Mouse (Mus musculus): ENCODE data around the gene Abhd17a.
A peak's percentile ranks its signal among the peaks of the same experiment; 100 is the strongest.

Gene Abhd17a

GRCm38 (mm10) chr10:80589879-80590854 lies at the start of gene Abhd17a:
Abhd17a (minus strand) TSS chr10:80590341.
- DNase-seq (ENCODE audit: low read depth, low spot score), result peak; percentile 98

DNA sequence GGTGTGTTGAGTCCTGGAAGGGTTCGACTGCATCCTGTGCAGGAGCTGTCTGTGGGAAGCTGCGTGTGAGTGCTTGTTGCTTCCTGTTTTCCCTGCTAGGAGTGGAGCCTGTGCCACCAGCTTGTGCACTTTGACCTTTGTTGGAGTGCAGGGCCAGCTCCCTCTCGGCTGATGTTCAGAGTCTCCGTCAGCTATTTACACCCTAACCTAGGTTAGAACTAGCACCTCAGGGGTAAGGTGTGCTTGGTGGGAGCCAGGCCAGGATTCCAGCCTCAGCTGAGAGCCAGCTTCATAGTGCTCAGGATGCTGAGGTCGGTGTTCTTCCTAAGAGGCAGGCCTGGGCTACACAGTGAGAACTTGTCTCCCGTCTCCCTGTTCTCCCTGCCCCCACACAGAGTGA lies 45.2 kb upstream of the Abhd17a start:
- no peak for DNase-seq (ENCODE audit: low read depth, low spot score)

GRCm38 (mm10) chr10:80628925-80629324 lies 38.8 kb upstream of the Abhd17a start:
- DNase-seq (ENCODE audit: low read depth, low spot score), result no peak

DNA sequence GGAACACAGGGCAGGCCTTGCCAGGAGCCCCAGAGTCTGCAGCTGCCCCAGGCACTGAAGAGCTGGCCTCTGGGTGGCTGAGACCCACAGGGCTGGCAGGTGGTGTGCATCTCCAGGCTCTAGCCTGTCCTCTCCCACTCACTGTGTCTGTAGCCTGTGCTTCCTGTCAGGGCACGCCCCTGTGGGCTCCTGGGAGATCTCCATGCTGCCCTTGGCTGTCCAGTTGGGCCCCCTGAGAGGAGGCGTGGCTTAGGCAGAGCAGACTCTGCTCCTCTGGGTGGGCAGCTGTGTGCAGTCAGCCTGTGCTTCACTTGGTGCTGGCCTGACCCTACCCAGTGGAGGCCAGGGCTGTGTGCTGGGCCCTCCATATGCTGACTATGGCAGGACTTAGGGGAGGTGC lies 37.5 kb upstream of the Abhd17a start:
- DNase-seq (ENCODE audit: low read depth, low spot score), result no peak

DNA sequence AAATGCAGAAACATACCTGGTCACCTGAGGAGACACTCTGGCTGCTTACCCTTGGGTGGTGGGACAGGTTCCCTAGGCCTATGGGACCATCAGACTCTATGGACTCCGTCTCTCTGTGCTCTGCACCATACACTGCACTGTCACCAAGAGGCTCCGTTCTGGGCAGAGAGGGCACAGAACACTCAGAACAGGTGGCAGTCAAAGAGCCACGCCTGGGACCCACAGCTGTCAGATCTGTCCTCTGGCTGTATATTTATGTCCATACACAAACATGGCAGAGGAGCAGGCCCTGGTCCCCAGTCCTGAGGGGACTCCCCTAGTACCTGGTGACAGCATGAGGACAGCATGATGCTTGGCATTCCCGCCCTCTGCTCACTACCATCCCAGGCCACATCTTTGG lies 35.6 kb upstream of the Abhd17a start:
- no peak for DNase-seq (ENCODE audit: low read depth, low spot score)

DNA sequence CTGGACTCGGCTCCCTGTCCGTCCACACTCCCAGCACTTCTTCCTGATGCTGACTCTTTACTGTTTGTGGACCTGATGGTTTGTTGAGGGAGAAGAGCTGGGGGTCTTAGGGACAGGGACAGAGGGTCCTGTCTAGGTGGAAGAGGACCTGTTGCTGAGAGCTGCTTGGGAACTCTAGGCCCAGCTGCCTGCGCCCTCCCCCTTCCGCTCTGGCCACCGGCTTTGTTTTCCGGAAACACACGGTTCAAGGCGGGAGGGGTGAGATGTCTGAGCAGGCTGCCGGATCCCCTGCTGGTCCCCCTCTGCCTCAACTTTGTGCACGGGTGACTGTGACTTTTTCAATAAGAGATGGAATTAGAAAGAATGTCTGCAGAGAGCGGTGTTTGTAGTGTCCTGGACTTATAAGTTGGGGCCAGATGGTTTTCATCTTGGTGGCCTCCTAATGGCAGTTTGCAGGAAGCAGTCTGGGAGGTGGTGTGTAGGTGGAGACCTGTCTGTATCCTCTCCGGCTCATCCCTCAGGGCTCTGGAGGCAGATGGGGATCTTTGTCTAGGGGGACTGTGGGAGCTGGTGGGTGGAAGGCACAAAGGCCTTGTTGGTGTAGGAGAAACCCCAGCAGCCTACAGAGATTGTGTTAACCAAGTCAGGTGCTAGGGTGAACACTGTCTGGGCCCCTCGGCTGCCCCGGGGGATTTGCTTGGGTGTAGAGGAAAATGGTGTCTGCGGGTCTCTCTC lies 33.5 kb upstream of the Abhd17a start:
- DNase-seq (ENCODE audit: low read depth, low spot score), result no peak

GRCm38 (mm10) chr10:80622661-80623456 lies 32.7 kb upstream of the Abhd17a start, which contains the start of gene Csnk1g2:
Csnk1g2 (plus strand) TSS chr10:80622838.
- no peak for DNase-seq (ENCODE audit: low read depth, low spot score)

DNA sequence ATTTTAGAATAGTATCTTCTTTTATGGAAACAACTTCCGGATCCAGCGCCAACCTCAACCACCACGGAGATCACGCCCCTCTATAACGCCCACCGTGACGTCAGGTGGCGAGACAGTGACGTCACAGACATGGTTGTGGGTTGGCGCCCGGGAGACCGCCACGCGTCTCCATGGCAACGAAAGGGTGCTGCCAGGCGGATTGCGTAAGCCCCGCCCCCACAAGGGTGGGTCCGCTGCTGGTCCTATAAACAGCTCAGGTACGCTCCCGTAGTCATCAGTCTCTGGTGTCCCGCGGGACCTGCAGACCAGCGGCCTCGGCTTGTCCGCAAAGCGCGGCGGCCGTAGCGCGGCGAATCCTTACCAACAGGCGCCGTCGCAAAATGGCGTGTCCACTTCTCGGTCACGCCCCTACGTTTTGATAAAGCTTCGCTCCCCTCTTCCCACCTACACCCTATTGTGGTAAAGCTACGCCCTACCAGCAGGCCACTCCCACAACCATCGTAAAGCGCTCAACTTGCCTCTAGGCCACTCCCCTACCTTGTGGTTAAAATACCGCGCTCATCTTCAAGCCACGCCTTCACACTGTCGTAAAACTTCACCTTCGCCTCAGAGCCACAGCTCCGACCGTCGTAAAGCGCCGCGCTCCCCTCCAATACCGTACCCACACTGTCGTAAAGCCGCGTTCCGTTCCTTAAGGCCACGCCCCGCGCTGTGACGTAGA lies 32.0 kb upstream of the Abhd17a start:
- DNase-seq (ENCODE audit: low read depth, low spot score), result peak; percentile 100

GRCm38 (mm10) chr10:80621690-80621939 lies 31.5 kb upstream of the Abhd17a start:
- DNase-seq (ENCODE audit: low read depth, low spot score), result no peak

DNA sequence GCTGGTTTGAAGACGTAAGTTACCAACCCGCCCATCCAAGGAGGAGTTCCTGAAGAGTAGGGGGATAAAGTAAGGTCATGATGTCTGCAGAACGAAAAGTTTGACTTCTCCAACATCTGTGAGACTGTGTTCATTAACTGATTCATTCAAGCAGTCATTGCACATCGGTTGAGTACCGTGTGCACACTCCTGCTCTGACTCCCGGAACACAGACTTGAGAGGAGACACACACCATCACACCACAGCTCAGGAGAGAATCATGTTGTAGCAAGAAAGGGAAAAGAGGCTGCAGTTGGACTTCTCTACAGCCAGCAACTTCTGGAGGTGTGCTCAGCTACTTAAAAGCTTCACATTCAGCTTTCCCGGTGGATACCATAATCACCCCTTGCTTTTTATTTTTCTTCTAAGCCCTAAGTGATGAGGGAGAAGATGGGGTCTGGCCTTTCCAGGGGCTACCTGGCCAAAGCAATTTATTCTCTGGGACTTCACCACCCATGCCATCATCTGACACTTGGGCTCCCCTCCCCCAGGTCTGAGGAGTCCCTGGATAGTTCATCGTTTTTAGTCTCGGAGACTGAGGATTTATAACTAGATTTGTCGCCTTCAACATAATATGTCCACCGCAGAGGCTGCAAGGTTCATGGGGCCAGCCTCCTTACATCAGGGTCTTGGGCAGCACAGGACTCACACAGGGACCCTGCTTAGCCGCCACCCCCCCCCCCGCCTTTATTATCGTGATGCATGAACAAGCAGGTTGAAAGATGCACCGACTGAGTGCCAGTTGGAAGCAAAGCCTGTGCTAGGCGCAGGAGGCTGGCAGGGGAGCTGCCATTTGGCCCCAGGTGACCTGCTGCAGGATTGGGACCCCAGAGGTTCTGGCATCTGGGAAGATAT lies 30.9 kb upstream of the Abhd17a start:
- no peak for DNase-seq (ENCODE audit: low read depth, low spot score)

- DNase-seq (ENCODE audit: low read depth, low spot score), result no peak
These were observed 30.2 kb upstream of the Abhd17a start for GRCm38 (mm10) chr10:80620365-80620764.

- DNase-seq (ENCODE audit: low read depth, low spot score), result peak; percentile 60
These were observed 29.5 kb upstream of the Abhd17a start for GRCm38 (mm10) chr10:80619465-80620244.

DNA sequence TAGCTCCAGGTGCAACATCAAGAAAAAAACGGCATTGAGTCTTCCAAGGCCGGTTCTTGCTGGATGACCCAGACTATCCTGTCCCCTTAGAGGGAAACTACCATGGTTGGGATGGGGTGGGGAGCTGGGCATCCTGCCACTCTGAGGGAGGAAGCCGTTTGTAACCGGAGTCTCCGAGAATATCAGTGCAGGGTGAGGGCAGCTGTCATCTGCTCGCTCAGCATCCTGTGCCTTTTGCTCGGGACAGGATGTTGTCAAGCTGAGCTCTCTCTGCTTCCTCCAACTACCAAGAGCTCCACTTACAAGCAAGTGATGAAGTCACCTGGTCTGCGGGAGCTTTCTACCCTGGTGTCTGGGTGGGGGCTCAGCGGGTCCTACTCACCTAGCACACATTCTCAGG lies 28.0 kb upstream of the Abhd17a start:
- DNase-seq (ENCODE audit: low read depth, low spot score), result no peak

GRCm38 (mm10) chr10:80614351-80614750 lies 24.2 kb upstream of the Abhd17a start:
- DNase-seq (ENCODE audit: low read depth, low spot score), result no peak

GRCm38 (mm10) chr10:80613821-80614220 lies 23.7 kb upstream of the Abhd17a start:
- no peak for DNase-seq (ENCODE audit: low read depth, low spot score)

DNA sequence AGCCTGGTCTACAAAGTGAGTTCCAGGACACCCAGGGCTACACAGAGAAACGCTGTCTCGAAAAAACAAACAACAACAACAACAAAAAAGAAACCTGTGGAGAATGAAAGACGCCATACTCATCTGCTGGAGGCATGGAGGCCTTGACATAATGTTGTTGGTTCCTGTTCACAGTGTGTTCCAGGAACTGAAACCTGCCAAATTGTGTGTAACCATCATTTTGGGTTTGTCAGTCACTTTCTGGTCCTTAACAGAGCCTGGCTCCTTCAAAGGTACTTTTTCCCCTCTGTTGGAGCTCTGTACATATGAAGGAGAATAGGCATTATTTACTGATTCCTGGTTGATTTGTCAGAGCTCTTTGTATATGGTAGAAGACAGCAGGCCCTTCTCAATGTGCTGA lies 21.8 kb upstream of the Abhd17a start:
- DNase-seq (ENCODE audit: low read depth, low spot score), result no peak

GRCm38 (mm10) chr10:80611024-80611423 lies 20.9 kb upstream of the Abhd17a start:
- DNase-seq (ENCODE audit: low read depth, low spot score), result no peak

GRCm38 (mm10) chr10:80610116-80610785 lies 20.1 kb upstream of the Abhd17a start:
- DNase-seq (ENCODE audit: low read depth, low spot score), result no peak
